Mouse (Mus musculus): ENCODE results near the gene Tmem267.
A peak's percentile ranks its signal among the peaks of the same experiment; 100 is the strongest.
"Not testable (repeated sequence)": the region's sequence is repeated elsewhere in the genome, so short reads cannot be mapped to it uniquely, and the experiment has no call there.

Gene Tmem267

DNA sequence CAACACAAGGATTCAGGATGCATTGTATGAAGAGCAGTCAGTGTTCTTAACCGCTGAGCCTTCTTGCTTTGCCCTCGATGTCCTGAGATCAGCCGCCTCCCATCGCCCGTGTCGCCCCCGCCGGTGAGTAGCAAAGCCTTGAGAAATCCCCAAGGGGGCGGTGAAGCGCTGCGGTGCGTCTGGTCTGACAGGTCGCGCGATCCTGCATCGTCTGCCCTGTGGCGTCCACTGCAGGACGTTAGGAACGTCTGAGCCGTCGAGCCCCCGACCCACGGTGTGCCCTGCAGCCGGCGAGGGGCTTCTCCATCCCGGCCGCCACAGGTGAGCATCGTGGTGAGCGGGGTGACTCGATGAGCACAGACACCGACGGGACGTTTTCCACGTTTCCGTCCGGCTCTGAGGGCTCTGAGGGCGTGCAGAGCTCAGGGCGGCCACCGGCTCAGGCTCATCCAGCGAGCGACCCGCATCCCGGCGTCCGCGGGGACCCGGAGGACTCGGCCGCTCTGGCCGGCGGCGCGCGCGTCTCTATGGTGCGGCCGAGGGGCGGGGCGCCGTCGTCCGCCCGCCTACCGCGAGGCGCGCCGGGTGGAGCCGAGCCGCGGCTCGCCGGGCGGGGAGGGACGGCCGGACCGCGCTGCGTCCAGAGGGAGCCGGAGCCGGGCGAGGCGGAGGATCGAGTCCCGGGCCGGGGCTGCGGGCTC is at the start of gene Tmem267, which contains the start of gene 3110070M22Rik:
TSS of gene Tmem267 (plus strand) at position 160 of the 701 bp plus-strand sequence.
TSS of gene 3110070M22Rik (minus strand) at position 504 of the 701 bp plus-strand sequence.
- DNase-seq: peak; percentile 92

DNA sequence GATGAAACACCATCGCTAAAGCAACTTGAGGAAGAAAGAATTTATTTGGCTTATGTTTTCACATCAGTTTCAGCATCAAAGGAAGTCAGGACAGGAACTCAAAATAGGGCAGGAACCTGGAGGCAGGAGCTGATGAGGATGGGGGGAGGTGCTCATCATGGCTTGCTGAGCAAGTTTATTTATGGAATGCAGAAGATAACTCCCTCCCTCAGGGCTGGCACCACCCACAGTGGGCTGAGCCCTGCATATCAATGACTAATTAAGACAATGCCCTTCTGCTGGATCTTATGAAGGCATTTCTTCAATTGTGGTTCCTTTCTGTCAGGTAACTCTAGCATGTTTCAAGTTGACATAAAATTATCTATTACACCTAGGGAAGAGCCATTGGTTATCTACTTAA is 45.6 kb upstream of the Tmem267 start:
- no peak for DNase-seq

GRCm38 (mm10) chr13:119453563-119453962 is 34.3 kb upstream of the Tmem267 start:
- DNase-seq: no peak

- DNase-seq: no peak
Observed at GRCm38 (mm10) chr13:119455082-119455481, 32.8 kb upstream of the Tmem267 start.

- DNase-seq: no peak
Observed at GRCm38 (mm10) chr13:119456342-119456741, 31.5 kb upstream of the Tmem267 start.

DNA sequence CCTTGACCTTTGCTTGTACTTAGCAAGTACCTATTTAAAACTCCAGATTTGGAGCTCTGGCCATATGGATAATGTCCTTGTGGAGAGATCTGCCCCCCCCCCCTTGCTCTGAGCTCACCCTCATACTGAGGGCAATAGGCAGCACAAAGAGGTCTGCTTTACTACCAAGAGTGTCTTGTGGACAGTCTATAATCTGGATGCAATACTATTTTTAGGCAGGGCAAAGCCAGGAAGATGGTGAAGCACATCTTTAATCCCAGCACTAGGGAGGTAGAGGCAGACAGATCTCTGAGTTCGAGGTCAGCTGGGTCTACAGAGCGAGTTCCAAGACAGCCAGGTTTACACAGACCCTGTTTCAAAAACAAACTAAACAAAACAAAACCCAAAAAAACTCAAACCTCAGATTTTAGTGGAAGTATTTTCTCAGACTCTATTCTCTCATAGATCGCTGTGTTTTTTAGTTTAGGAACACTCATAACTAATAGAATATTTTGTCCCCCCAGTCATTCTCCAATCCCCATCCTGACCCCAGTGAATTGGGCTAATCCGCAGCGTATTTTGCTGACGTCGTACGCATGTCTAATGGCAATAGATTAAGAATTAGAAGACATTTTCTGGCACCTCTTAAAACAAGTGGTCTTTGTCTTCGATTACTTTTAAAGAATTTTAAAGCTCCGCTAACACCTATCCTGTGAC is 25.8 kb upstream of the Tmem267 start:
- DNase-seq: no peak

- peak; percentile 92 for DNase-seq
Observed at GRCm38 (mm10) chr13:119462596-119463560, 25.0 kb upstream of the Tmem267 start, which contains the start of gene 4833420G17Rik. Gene 4833420G17Rik (plus strand): TSS chr13:119462768.

DNA sequence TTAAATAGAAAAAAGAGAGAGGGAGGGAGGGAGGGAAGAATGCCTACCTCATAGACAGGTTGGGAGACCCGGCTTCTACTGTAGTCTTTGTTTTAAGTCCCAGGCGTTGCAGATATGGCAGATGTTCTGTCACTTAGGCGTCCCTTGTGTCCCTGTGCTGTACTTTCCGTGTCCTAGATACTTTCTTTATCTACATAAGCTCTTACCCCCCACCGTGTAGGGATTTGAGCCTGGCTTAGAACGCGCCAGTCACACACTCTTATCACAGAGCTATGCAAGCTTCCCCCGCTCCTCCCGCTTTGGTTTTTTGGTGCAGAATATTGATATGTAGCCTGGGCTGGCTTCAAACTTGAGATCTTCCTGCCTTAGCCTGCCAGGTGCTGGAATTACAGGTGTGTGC is 11.2 kb upstream of the Tmem267 start:
- no peak for DNase-seq

DNA sequence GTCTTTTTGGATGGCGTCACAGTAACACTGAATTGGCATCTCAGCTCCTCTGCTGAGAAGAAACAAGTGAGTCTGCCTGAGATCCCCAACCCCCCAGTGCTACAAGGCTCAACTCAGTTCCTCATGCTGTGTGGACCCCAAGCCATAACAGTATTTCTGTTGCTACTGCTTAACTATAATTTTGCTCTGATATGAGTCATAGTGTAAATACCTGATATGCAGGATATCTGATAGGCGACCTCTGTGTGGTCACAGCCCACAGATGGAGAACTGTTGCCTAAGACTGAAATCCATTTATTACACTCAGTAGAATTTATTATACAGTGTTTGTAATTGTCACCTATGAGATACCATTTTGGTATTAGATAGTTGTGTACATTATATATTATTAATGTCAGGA is 10.1 kb upstream of the Tmem267 start:
- no peak for DNase-seq

- DNase-seq: no peak
Observed at GRCm38 (mm10) chr13:119487354-119487753, 485 bp upstream of the Tmem267 start.

DNA sequence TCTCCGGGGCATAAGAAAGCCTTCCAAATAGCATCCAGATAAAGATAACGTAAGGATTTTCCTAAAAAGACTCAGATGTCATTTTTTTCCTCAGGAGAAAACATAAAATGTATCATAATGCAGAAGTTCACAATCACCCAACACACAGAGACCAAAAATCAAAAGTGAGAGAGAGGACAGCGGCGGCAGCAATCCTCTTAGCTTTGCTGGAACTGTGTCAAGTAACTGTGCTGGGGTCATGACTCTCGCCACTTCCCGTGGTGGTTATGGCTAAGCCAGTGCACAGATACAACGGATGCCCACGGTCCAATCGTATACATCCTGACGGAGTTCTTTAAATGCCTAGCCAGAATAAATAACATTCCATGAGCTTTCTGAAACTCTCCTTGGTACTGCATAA is 4.2 kb downstream of the Tmem267 start:
- DNase-seq: not testable (repeated sequence)

DNA sequence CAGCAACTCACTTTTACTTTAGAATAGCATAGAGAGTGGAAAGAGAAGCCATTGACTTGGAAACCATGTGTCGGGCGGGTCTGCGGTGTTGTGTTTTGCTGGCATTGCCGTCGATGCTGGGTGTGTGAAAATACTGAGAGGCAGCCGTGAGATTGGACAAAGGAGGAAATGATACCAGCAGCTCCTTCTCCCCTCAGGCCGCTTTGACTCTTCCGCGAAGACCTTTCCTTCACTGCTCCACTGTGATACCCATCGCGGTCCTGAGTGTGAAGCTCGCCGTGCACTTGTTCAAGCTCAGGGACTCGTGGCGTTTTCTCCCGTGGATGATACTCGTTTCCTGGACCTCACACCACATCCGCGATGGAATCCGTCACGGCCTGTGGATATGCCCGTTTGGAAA is 7.1 kb downstream of the Tmem267 start:
- not testable (repeated sequence) for DNase-seq

DNA sequence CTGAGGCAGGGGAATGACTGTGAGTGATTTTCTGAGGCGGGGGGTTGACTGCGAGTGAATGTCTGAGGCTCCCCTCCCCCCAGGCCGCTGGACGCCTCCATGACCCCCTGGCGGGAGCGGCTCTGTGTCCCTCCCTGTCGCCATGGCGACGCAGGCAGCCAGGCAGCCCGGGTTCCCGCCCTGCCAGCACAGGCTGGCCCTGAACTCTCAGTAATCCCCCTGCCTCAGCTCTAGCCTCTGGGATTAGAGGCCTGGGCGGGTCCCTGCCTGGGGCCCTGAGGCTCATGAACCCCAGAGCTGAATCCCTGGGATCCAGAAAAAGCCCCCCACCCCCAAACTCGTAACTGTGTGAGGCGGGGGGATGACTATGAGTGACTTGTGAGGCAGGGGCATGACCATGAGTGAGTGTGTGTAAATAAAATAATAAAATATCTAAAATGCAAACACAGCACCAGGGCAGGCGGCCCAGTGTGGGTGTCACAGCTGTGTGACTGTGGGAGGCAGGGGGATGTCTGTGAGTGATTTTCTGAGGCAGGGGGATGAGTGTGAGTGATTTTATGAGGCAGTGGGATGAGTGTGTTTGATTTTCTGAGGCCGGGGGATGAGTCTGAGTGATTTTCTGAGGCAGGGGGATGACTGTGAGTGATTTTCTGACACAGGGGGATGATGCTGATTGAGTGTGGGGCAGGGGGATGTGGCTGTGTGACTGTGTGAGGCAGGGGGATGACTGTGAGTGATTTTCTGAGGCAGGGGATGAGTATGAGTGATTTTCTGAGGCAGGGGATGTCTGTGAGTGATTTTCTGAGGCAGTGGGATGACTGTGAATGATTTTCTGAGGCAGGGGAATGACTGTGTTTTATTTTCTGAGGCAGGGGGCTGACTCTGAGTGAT is 108.7 kb downstream of the Tmem267 start:
- DNase-seq: peak; percentile 53

DNA sequence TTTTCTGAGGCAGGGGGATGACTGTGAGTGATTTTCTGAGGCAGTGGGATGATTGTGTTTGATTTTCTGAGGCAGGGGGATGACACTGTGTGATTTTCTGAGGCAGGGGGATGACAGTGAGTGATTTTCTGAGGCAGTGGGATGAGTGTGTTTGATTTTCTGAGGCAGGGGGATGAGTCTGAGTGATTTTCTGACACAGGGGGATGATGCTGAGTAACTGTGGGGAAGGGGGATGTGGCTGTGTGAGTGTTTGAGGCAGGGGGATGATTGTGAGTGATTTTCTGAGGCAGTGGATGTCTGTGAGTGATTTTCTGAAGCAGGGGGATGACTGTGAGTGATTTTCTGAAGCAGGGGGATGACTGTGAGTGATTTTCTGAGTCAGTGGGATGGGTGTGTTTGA is 110.6 kb downstream of the Tmem267 start:
- peak; percentile 28 for DNase-seq

GRCm38 (mm10) chr13:119599066-119599465 is 111.2 kb downstream of the Tmem267 start:
- DNase-seq: peak; percentile 38

DNA sequence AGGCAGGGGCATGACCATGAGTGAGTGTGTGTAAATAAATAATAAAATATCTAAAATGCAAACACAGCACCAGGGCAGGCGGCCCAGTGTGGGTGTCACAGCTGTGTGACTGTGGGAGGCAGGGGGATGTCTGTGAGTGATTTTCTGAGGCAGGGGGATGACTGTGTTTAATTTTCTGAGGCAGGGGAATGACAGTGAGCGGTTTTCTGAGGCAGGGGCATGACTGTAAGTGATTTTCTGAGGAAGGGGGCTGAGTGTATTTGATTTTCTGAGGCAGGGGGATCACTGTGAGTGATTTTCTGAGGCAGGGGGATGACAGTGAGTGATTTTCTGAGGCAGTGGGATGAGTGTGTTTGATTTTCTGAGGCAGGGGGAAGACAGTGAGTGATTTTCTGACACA is 111.7 kb downstream of the Tmem267 start:
- DNase-seq: not testable (repeated sequence)

- peak; percentile 67 for DNase-seq
Observed at GRCm38 (mm10) chr13:119600166-119600565, 112.3 kb downstream of the Tmem267 start.

- DNase-seq: peak; percentile 76
Observed at GRCm38 (mm10) chr13:119602688-119603331, 115.0 kb downstream of the Tmem267 start.

- DNase-seq: not testable (repeated sequence)
Observed at GRCm38 (mm10) chr13:119603890-119604289, 116.1 kb downstream of the Tmem267 start.

GRCm38 (mm10) chr13:119604322-119604721 is 116.5 kb downstream of the Tmem267 start:
- not testable (repeated sequence) for DNase-seq

- peak; percentile 35 for DNase-seq
Observed at GRCm38 (mm10) chr13:119618841-119619240, 131.0 kb downstream of the Tmem267 start.

All from kidney, postnatal 14 days (tissue).